Mouse (Mus musculus) megakaryocyte, adult 5-6 weeks (primary cell): Measurements from ENCODE around the gene Irx4. TPM values are rescaled to one million over a fixed set of nuclear protein-coding genes. Genes with fewer than 3 reads are reported as not detected.

ENCODE experiments used
- total RNA-seq, 2 experiments: library from RNA; stranded (forward) in 1 of 2; stranded (reverse) in 1 of 2; fragments of 153-499, 151-499 nt in 1 of 2; fragments of 221-1000, 200-1000 nt in 1 of 2; gene quantifications; 2 replicates each; pipeline versions ENCODE4 v1.2.3 to v1.2.4; 2015 to 2017

The Irx4 gene
- total RNA-seq, 2 experiments from 2014 or later = not detected

Other genes with a start within 250 kb of the Irx4 start
- 65.4 and 68.6 TPM in 2 replicates for gene Mrpl36, start 68.0 kb downstream of the Irx4 start, total RNA-seq (2015)
- gene Mrpl36, start 68.0 kb downstream of the Irx4 start, total RNA-seq (2017) = 27.7 and 28.1 TPM in 2 replicates
- gene Ndufs6, start 68.1 kb downstream of the Irx4 start, total RNA-seq (2015) = 116 and 143 TPM in 2 replicates
- gene Ndufs6, start 68.1 kb downstream of the Irx4 start, total RNA-seq (2017) = 82.4 and 91.8 TPM in 2 replicates
- gene Lpcat1, start 206.7 kb downstream of the Irx4 start, total RNA-seq (2015) = 12.7 and 14.9 TPM in 2 replicates
- 23.5 and 23.6 TPM in 2 replicates for gene Lpcat1, start 206.7 kb downstream of the Irx4 start, total RNA-seq (2017)